Mouse (Mus musculus) heart, postnatal 36 days (tissue): ENCODE data around the gene Tcn2. TPM values are rescaled to one million over a fixed set of nuclear protein-coding genes. Genes with fewer than 3 reads are reported as not detected.
"Not testable (repeated sequence)": the region's sequence is repeated elsewhere in the genome, so short reads cannot be mapped to it uniquely, and the experiment has no call there.

Source experiments
- DNase-seq, 2 experiments: peaks; one replicate each; pipeline ENCODE4 v3.0.0; 2021 to 2022
- intact Hi-C: fragments of 180-260 bp; cut with DNase I; formaldehyde crosslinking; loops from one replicate; pipeline ENCODE4 v1.15.1; 2025
- total RNA-seq, 2 experiments: library from RNA; stranded (reverse); gene quantifications; 2 replicates each; pipeline ENCODE4 v1.2.3; 2021

Tcn2 gene
- total RNA-seq, 2 experiments from 2014 or later = 43.7 to 52.1 TPM

- no peak for DNase-seq
- intact Hi-C loops = loop anchor here (2.0 kb wide), 1 partner anchor 29 kb away; the partner anchor contains the start of gene Pes1
Measured at GRCm38 (mm10) chr11:3933756-3934285, 1.9 kb upstream of the Tcn2 start.

GRCm38 (mm10) chr11:3930931-3931330 lies 1.0 kb downstream of the Tcn2 start:
- DNase-seq = no peak
- intact Hi-C loops = no loop called here

GRCm38 (mm10) chr11:3930019-3930418 lies 1.9 kb downstream of the Tcn2 start:
- DNase-seq = peak in 1 of 2 experiments; percentile 21
- intact Hi-C loops = no loop called here

GRCm38 (mm10) chr11:3925916-3926315 lies 6.0 kb downstream of the Tcn2 start:
- no peak for DNase-seq
- intact Hi-C loops = no loop called here

- no peak for DNase-seq
- intact Hi-C loops = no loop called here
Measured at GRCm38 (mm10) chr11:3922731-3923130, 9.2 kb downstream of the Tcn2 start.

- intact Hi-C loops = no loop called here
- no peak for DNase-seq
Measured at GRCm38 (mm10) chr11:3922115-3922514, 9.8 kb downstream of the Tcn2 start.

- intact Hi-C loops = no loop called here
- peak; percentile 37 to 49 for DNase-seq
Measured at GRCm38 (mm10) chr11:3921281-3921850, 10.6 kb downstream of the Tcn2 start.

GRCm38 (mm10) chr11:3920476-3920875 lies 11.5 kb downstream of the Tcn2 start:
- intact Hi-C loops = no loop called here
- no peak for DNase-seq

GRCm38 (mm10) chr11:3918738-3919137 lies 13.2 kb downstream of the Tcn2 start:
- DNase-seq = no peak
- intact Hi-C loops = loop anchor here (5.0 to 10.0 kb wide), 2 partner anchors 36 to 384 kb away; no protein-coding TSS in a partner anchor

GRCm38 (mm10) chr11:3914109-3914840 lies 17.7 kb downstream of the Tcn2 start, which contains the start of gene Slc35e4:
Gene Slc35e4, minus strand, starts transcription at chr11:3914664.
- intact Hi-C loops = loop anchor here (10.0 kb wide), 1 partner anchor 379 kb away; no protein-coding TSS in a partner anchor
- peak; percentile 85 to 92 for DNase-seq

GRCm38 (mm10) chr11:3913316-3914108 lies 18.4 kb downstream of the Tcn2 start:
- intact Hi-C loops = loop anchor here (10.0 kb wide), 1 partner anchor 379 kb away; no protein-coding TSS in a partner anchor
- DNase-seq = peak; percentile 93 to 94

GRCm38 (mm10) chr11:3912875-3913271 lies 19.1 kb downstream of the Tcn2 start:
- DNase-seq = peak; percentile 24 to 53
- intact Hi-C loops = loop anchor here (10.0 kb wide), 1 partner anchor 378 kb away; no protein-coding TSS in a partner anchor

- DNase-seq = peak in 1 of 2 experiments; percentile 18
- intact Hi-C loops = loop anchor here (10.0 kb wide), 1 partner anchor 377 kb away; no protein-coding TSS in a partner anchor
Measured at GRCm38 (mm10) chr11:3912100-3912874, 19.7 kb downstream of the Tcn2 start.

- intact Hi-C loops = loop anchor here (2.0 to 10.0 kb wide), 2 partner anchors 17 to 377 kb away; partner anchors contain the start of genes 4921536K21Rik and Dusp18
- DNase-seq = not testable (repeated sequence)
Measured at GRCm38 (mm10) chr11:3911440-3911839, 20.5 kb downstream of the Tcn2 start.

- intact Hi-C loops = loop anchor here (2.0 to 10.0 kb wide), 2 partner anchors 16 to 376 kb away; partner anchors contain the start of genes 4921536K21Rik and Dusp18
- no peak for DNase-seq
Measured at GRCm38 (mm10) chr11:3910513-3911310, 21.2 kb downstream of the Tcn2 start.

- no peak for DNase-seq
- intact Hi-C loops = no loop called here
Measured at GRCm38 (mm10) chr11:3909236-3909635, 22.7 kb downstream of the Tcn2 start.

- DNase-seq = no peak
- intact Hi-C loops = no loop called here
Measured at GRCm38 (mm10) chr11:3905446-3905845, 26.5 kb downstream of the Tcn2 start.

- intact Hi-C loops = no loop called here
- DNase-seq = no peak
Measured at GRCm38 (mm10) chr11:3904673-3905072, 27.3 kb downstream of the Tcn2 start.

- peak; percentile 60 to 62 for DNase-seq
Measured at GRCm38 (mm10) chr11:3903046-3903445, 28.9 kb downstream of the Tcn2 start.

More at GRCm38 (mm10) chr11:3903046-3903445, 28.9 kb downstream of the Tcn2 start:
- intact Hi-C loops = no loop called here
